Mouse (Mus musculus): Measurements from ENCODE around the gene Ppp3ca. TPM values are rescaled to one million over a fixed set of nuclear protein-coding genes. Genes with fewer than 3 reads are reported as not detected.

Gene Ppp3ca
- polyA plus RNA-seq, 1 experiment = 23.0 TPM

DNA sequence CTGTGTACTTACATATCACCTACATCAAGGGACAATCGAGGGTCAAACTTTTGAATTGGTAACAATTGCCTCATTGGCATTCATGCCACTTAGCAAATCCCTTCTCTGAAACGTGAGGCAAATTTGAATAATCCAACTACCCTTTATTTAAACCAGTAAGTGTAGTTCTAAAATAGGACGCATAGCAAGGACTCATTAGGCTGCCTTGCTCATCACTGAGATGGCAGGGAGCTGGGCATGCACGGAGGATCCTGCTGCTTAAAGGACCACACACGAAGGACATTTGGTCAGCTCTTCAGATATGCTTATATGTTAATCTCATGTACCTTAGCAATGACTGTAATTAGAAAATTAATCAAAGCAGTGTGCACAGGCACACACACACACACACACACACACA lies 204.6 kb downstream of the Ppp3ca start:
- DNase-seq (ENCODE audit: low read depth in 1 of 2, low spot score in 2 of 2) = no peak
- H3K4me1 ChIP-seq (ENCODE audit: control insufficient read depth, insufficient read depth, insufficient read length) = no peaks in the 10 kb centered on the region
- H3K4me3 ChIP-seq (ENCODE audit: extremely low read depth, insufficient read depth, insufficient read length) = no peak overlapping the region
- no peak overlapping the region for H3K27ac ChIP-seq (ENCODE audit: insufficient read depth, low read length)
- H3K27me3 ChIP-seq (ENCODE audit: control insufficient read depth, insufficient read depth, low read length) = no peaks in the 10 kb centered on the region
- TF ChIP-seq CTCF (IDR thresholded peaks at IDR 0.05; ENCODE audit: extremely low read depth, insufficient read depth, insufficient read length, insufficient replicate concordance) = no peak
- TF ChIP-seq POLR2A (IDR thresholded peaks at IDR 0.05; ENCODE audit: low read depth, low read length) = no peak
- peaks cover 8% of the 10 kb centered on the region for H3K36me3 ChIP-seq (ENCODE audit: control insufficient read depth, insufficient read depth, low read length)
- WGBS = 87% methylated on average over 5 of the region's 5 CpGs

DNA sequence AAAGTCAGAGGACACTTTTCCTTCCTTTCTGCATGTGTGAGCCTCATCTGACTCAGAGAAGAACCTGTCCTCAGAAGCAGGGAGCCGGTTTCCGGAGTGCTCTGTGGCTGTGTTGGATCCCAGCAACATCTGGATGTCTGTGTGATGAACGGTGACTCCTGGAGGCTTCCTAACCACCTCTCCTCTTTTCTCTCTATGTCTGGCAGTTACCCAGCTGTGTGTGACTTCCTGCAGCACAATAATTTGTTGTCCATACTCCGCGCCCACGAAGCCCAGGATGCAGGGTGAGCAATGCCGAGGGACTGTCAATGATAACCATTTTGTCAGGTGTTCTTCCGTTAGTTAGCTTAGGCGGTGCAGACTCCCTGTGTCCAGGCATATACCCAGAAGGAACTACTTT lies 217.8 kb downstream of the Ppp3ca start:
- Histone ChIP-seq H3K4me3 (ENCODE audit: extremely low read depth, insufficient read depth, insufficient read length) (no peak overlapping the region), H3K27ac (ENCODE audit: insufficient read depth, low read length) (no peak overlapping the region), H3K36me3 (ENCODE audit: control insufficient read depth, insufficient read depth, low read length) (peaks cover 15% of the 10 kb centered on the region), H3K27me3 (ENCODE audit: control insufficient read depth, insufficient read depth, low read length) (no peaks in the 10 kb centered on the region), H3K4me1 (ENCODE audit: control insufficient read depth, insufficient read depth, insufficient read length) (no peaks in the 10 kb centered on the region)
- 94% methylated on average over 9 of the region's 9 CpGs for WGBS
- TF ChIP-seq CTCF (IDR thresholded peaks at IDR 0.05; ENCODE audit: extremely low read depth, insufficient read depth, insufficient read length, insufficient replicate concordance) (no peak), POLR2A (IDR thresholded peaks at IDR 0.05; ENCODE audit: low read depth, low read length) (no peak)
- DNase-seq (ENCODE audit: low read depth in 1 of 2, low spot score in 2 of 2) = no peak

DNA sequence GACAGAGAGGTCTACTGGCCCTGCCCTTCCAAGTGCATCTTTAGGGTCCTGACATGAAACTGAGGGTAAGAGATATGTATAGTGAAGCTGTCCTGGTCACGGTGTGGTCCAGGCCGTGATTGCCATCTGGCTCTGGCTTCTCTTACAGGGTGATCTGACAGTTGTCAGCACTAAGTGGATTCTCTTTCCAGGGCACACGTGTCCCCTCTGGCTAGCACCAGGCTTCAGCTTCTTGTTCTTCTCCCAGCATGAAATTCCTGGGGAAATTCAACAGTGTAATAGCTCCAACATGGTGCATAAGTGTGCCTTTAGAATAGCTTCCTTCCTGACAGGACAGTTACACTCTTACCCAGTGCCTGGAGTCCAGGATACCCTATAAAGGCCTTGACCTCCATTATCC lies 222.2 kb downstream of the Ppp3ca start:
- DNase-seq (ENCODE audit: low read depth in 1 of 2, low spot score in 2 of 2) = no peak
- TF ChIP-seq POLR2A (IDR thresholded peaks at IDR 0.05; ENCODE audit: low read depth, low read length) = no peak
- no peak for TF ChIP-seq CTCF (IDR thresholded peaks at IDR 0.05; ENCODE audit: extremely low read depth, insufficient read depth, insufficient read length, insufficient replicate concordance)
- Histone ChIP-seq H3K4me3 (ENCODE audit: extremely low read depth, insufficient read depth, insufficient read length) (no peak overlapping the region), H3K27me3 (ENCODE audit: control insufficient read depth, insufficient read depth, low read length) (no peaks in the 10 kb centered on the region), H3K36me3 (ENCODE audit: control insufficient read depth, insufficient read depth, low read length) (peaks cover 14% of the 10 kb centered on the region), H3K4me1 (ENCODE audit: control insufficient read depth, insufficient read depth, insufficient read length) (no peaks in the 10 kb centered on the region), H3K27ac (ENCODE audit: insufficient read depth, low read length) (no peak overlapping the region)
- WGBS = 91% methylated on average over 3 of the region's 3 CpGs

DNA sequence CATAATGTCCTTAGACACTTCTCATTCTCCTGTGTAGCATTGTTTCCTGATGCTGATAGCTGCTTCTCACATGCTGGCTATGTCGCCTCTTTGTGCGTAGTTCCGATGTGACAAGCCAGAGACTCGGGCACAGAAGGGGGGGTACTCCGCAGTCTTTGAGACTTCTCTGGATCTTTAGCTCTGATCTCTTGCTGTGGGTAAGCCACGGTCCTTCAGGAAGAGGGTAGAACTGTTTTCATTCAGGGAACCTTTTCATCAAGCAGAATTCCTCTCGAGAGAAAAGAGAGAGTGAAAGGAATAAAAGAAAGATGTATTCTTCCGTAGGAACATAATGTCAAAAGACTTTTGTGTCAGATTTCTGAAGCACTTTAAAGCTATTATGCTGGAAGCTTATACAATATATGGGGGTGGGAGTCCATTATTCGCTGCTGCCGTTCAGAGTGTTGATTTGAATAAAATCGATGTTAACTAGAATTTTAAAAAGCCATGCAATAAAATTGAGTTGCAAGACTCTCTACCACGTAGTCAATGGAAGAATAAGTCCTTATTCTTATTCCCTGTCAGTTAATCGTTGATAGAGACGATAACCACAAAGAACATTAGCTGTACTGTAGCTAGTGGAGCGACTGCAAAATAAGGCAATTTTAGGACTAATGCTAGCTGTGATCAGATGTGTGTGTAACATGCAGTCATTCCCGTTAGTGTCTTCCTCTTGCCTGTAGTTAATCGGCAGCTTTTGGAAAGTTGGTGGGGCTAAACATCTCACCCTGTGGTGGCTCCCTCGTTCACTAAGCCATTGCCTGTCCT lies 223.9 kb downstream of the Ppp3ca start:
- H3K27me3 ChIP-seq (ENCODE audit: control insufficient read depth, insufficient read depth, low read length) = no peaks in the 10 kb centered on the region
- H3K4me1 ChIP-seq (ENCODE audit: control insufficient read depth, insufficient read depth, insufficient read length) = no peaks in the 10 kb centered on the region
- peaks cover 10% of the 10 kb centered on the region for H3K36me3 ChIP-seq (ENCODE audit: control insufficient read depth, insufficient read depth, low read length)
- H3K4me3 ChIP-seq (ENCODE audit: extremely low read depth, insufficient read depth, insufficient read length) = no peak overlapping the region
- TF ChIP-seq CTCF (IDR thresholded peaks at IDR 0.05; ENCODE audit: extremely low read depth, insufficient read depth, insufficient read length, insufficient replicate concordance) (no peak), POLR2A (IDR thresholded peaks at IDR 0.05; ENCODE audit: low read depth, low read length) (no peak)
- no peak overlapping the region for H3K27ac ChIP-seq (ENCODE audit: insufficient read depth, low read length)
- WGBS = 92% methylated on average over 18 of the region's 18 CpGs
- no peak for DNase-seq (ENCODE audit: low read depth in 1 of 2, low spot score in 2 of 2)

- TF ChIP-seq CTCF (IDR thresholded peaks at IDR 0.05; ENCODE audit: extremely low read depth, insufficient read depth, insufficient read length, insufficient replicate concordance) (peak; percentile 23; the same call in 1 of the 2 replicates), POLR2A (IDR thresholded peaks at IDR 0.05; ENCODE audit: low read depth, low read length) (no peak)
Observed at GRCm38 (mm10) chr3:136895498-136895897, 225.6 kb downstream of the Ppp3ca start.

DNA sequence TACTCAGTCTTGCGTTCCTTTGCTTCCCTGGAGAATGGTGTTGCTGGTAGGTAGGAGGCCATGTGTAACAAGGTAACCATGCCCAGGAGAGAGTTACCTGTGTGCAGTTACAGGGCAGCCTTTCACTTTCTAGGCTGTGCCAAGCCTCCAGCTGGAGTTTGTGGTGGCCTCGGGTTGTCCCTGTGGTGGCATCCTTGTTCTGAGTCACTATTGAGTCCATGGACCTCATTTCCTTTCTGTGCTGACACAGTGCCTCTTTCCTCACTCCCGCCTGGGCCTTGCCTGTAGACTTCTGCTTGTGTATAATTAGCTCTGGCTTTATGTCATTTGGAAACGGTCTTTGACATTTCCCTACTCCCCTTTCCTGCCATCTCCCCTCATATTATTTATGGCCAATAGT lies 226.4 kb downstream of the Ppp3ca start:
- WGBS = 82% methylated on average over 4 of the region's 4 CpGs
- no peak overlapping the region for H3K4me3 ChIP-seq (ENCODE audit: extremely low read depth, insufficient read depth, insufficient read length)
- H3K27ac ChIP-seq (ENCODE audit: insufficient read depth, low read length) = no peak overlapping the region
- H3K27me3 ChIP-seq (ENCODE audit: control insufficient read depth, insufficient read depth, low read length) = no peaks in the 10 kb centered on the region
- no peak for TF ChIP-seq CTCF (IDR thresholded peaks at IDR 0.05; ENCODE audit: extremely low read depth, insufficient read depth, insufficient read length, insufficient replicate concordance)
- no peak for TF ChIP-seq POLR2A (IDR thresholded peaks at IDR 0.05; ENCODE audit: low read depth, low read length)
- no peaks in the 10 kb centered on the region for H3K4me1 ChIP-seq (ENCODE audit: control insufficient read depth, insufficient read depth, insufficient read length)
- H3K36me3 ChIP-seq (ENCODE audit: control insufficient read depth, insufficient read depth, low read length) = peaks cover 14% of the 10 kb centered on the region
- DNase-seq (ENCODE audit: low read depth in 1 of 2, low spot score in 2 of 2) = no peak

More at GRCm38 (mm10) chr3:136895498-136895897, 225.6 kb downstream of the Ppp3ca start:
- no peaks in the 10 kb centered on the region for H3K27me3 ChIP-seq (ENCODE audit: control insufficient read depth, insufficient read depth, low read length)
- no peak overlapping the region for H3K4me3 ChIP-seq (ENCODE audit: extremely low read depth, insufficient read depth, insufficient read length)
- H3K4me1 ChIP-seq (ENCODE audit: control insufficient read depth, insufficient read depth, insufficient read length) = no peaks in the 10 kb centered on the region
- H3K27ac ChIP-seq (ENCODE audit: insufficient read depth, low read length) = no peak overlapping the region
- peaks cover 12% of the 10 kb centered on the region for H3K36me3 ChIP-seq (ENCODE audit: control insufficient read depth, insufficient read depth, low read length)
- DNase-seq (ENCODE audit: low read depth in 1 of 2, low spot score in 2 of 2) = peak in 1 of 2 experiments; percentile 28

DNA sequence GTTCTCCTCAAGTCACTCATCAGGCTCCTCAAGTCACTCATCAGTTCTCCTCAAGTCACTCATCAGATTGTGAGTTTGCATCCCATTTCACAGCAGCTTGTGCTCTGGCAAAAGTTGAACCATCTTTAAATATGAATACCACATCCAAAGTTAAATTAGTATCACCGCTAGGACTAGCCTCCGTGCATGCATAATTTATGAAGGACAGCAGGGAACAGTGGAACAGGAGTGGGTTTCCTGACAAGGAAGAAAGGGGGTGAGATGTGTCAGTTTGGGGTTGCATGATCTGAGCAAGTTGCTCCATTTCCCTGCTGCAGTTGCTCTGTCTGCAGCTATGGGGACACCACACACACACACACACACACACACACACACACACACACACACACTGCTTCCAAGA lies 229.8 kb downstream of the Ppp3ca start:
- no peak overlapping the region for H3K27ac ChIP-seq (ENCODE audit: insufficient read depth, low read length)
- WGBS = 94% methylated on average over 2 of the region's 2 CpGs

More for the DNA sequence above, 229.8 kb downstream of the Ppp3ca start:
- Histone ChIP-seq H3K36me3 (ENCODE audit: control insufficient read depth, insufficient read depth, low read length) (peaks cover 10% of the 10 kb centered on the region), H3K4me1 (ENCODE audit: control insufficient read depth, insufficient read depth, insufficient read length) (no peaks in the 10 kb centered on the region), H3K27me3 (ENCODE audit: control insufficient read depth, insufficient read depth, low read length) (no peaks in the 10 kb centered on the region), H3K4me3 (ENCODE audit: extremely low read depth, insufficient read depth, insufficient read length) (no peak overlapping the region)
- no peak for TF ChIP-seq POLR2A (IDR thresholded peaks at IDR 0.05; ENCODE audit: low read depth, low read length)
- DNase-seq (ENCODE audit: low read depth in 1 of 2, low spot score in 2 of 2) = no peak
